Mouse (Mus musculus): ENCODE results near the gene Otop2. TPM values are rescaled to one million over a fixed set of nuclear protein-coding genes. Genes with fewer than 3 reads are reported as not detected.

Otop2 gene
- polyA plus RNA-seq, 1 experiment from 2014 or later = 0.24 TPM

GRCm38 (mm10) chr11:115274178-115274577 lies 32.8 kb upstream of the Otop2 start:
- no peak overlapping the region for H3K4me3 ChIP-seq (replicated peaks; ENCODE audit: low read length)
- 87% methylated on average over 7 of the region's 7 CpGs for WGBS

DNA sequence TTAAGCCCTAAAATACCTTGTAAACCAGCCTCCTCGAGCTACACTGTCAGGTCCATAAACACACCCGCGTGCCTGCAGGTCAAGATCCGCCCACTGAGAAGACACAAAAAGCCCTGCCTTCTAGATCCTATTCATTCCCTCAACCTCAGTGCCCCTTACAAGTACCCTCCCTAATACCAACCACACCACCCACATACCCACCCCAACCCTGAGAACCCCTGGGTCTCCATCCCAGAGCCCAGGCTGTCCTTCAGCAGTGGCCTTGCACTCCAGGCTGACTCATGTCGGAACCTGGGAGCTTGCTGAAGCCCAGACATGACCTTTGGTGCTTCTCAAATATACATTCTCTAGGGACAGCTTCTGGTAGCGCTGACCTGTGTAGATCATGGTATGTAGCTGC lies 32.2 kb upstream of the Otop2 start:
- no peak overlapping the region for H3K9ac ChIP-seq (replicated peaks; ENCODE audit: low read depth, low read length)
- H3K27ac ChIP-seq (ENCODE audit: low read length) = no peak overlapping the region
- no peaks in the 10 kb centered on the region for H3K9me3 ChIP-seq (ENCODE audit: control insufficient read depth, low read length)
- peaks cover 24% of the 10 kb centered on the region for H3K4me1 ChIP-seq (replicated peaks; ENCODE audit: control insufficient read depth, insufficient read depth, low read length)
- no peak overlapping the region for H3K4me2 ChIP-seq (ENCODE audit: low read length)
- H3K4me3 ChIP-seq (replicated peaks; ENCODE audit: low read length) = no peak overlapping the region
- 88% methylated on average over 6 of the region's 6 CpGs for WGBS
- H3K36me3 ChIP-seq (ENCODE audit: control insufficient read depth, insufficient read depth) = no peaks in the 10 kb centered on the region
- H3K27me3 ChIP-seq (replicated peaks; ENCODE audit: control insufficient read depth, insufficient read depth, low read length) = no peaks in the 10 kb centered on the region
- no peak for ATAC-seq

More at GRCm38 (mm10) chr11:115274178-115274577, 32.8 kb upstream of the Otop2 start:
- no peak for ATAC-seq
- H3K27me3 ChIP-seq (replicated peaks; ENCODE audit: control insufficient read depth, insufficient read depth, low read length) = no peaks in the 10 kb centered on the region
- H3K27ac ChIP-seq (ENCODE audit: low read length) = no peak overlapping the region
- peaks cover under 1% of the 10 kb centered on the region; the same call in 1 of the 2 replicates for H3K36me3 ChIP-seq (ENCODE audit: control insufficient read depth, insufficient read depth)
- no peak overlapping the region for H3K4me2 ChIP-seq (ENCODE audit: low read length)
- no peak overlapping the region for H3K9ac ChIP-seq (replicated peaks; ENCODE audit: low read depth, low read length)
- no peaks in the 10 kb centered on the region for H3K9me3 ChIP-seq (ENCODE audit: control insufficient read depth, low read length)
- peaks cover 24% of the 10 kb centered on the region for H3K4me1 ChIP-seq (replicated peaks; ENCODE audit: control insufficient read depth, insufficient read depth, low read length)

GRCm38 (mm10) chr11:115275509-115275908 lies 31.5 kb upstream of the Otop2 start:
- peaks cover 20% of the 10 kb centered on the region for H3K4me1 ChIP-seq (replicated peaks; ENCODE audit: control insufficient read depth, insufficient read depth, low read length)
- 94% methylated on average over 6 of the region's 6 CpGs for WGBS
- no peak overlapping the region for H3K27ac ChIP-seq (ENCODE audit: low read length)
- no peak for ATAC-seq
- no peaks in the 10 kb centered on the region for H3K36me3 ChIP-seq (ENCODE audit: control insufficient read depth, insufficient read depth)
- no peak overlapping the region for H3K4me3 ChIP-seq (replicated peaks; ENCODE audit: low read length)
- H3K9ac ChIP-seq (replicated peaks; ENCODE audit: low read depth, low read length) = no peak overlapping the region
- no peaks in the 10 kb centered on the region for H3K9me3 ChIP-seq (ENCODE audit: control insufficient read depth, low read length)
- no peaks in the 10 kb centered on the region for H3K27me3 ChIP-seq (replicated peaks; ENCODE audit: control insufficient read depth, insufficient read depth, low read length)
- H3K4me2 ChIP-seq (ENCODE audit: low read length) = peak overlapping the region; percentile 64

DNA sequence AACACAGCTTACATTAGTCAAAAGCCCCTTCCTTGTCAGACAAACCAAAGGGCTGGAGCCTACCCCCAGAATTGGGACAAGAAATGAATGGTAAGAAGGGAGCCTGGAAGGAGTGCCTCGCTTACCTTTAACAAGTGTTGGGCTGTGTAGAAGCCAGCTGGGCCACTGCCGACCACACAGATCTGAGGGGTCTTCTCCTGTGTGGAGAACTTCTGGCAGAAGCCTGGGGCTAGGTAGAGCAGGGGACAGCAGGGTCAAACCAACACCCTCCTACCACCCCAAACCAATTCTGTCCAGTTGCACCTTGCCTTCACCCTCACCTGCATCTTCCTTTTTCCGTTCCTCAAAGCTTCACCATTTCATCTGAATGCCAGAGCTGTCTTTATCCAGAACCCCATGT lies 31.0 kb upstream of the Otop2 start:
- peak overlapping the region; percentile 85; the same call in 1 of the 2 replicates for H3K27ac ChIP-seq (ENCODE audit: low read length)
- ATAC-seq = no peak
- no peaks in the 10 kb centered on the region for H3K36me3 ChIP-seq (ENCODE audit: control insufficient read depth, insufficient read depth)
- peaks cover 20% of the 10 kb centered on the region for H3K4me1 ChIP-seq (replicated peaks; ENCODE audit: control insufficient read depth, insufficient read depth, low read length)
- peak overlapping the region; percentile 64 for H3K4me2 ChIP-seq (ENCODE audit: low read length)
- H3K27me3 ChIP-seq (replicated peaks; ENCODE audit: control insufficient read depth, insufficient read depth, low read length) = no peaks in the 10 kb centered on the region
- H3K9me3 ChIP-seq (ENCODE audit: control insufficient read depth, low read length) = no peaks in the 10 kb centered on the region
- 51% methylated on average over 3 of the region's 3 CpGs for WGBS
- H3K4me3 ChIP-seq (replicated peaks; ENCODE audit: low read length) = peak overlapping the region; percentile 65
- H3K9ac ChIP-seq (replicated peaks; ENCODE audit: low read depth, low read length) = peak overlapping the region; percentile 78; the same call in 1 of the 2 replicates

DNA sequence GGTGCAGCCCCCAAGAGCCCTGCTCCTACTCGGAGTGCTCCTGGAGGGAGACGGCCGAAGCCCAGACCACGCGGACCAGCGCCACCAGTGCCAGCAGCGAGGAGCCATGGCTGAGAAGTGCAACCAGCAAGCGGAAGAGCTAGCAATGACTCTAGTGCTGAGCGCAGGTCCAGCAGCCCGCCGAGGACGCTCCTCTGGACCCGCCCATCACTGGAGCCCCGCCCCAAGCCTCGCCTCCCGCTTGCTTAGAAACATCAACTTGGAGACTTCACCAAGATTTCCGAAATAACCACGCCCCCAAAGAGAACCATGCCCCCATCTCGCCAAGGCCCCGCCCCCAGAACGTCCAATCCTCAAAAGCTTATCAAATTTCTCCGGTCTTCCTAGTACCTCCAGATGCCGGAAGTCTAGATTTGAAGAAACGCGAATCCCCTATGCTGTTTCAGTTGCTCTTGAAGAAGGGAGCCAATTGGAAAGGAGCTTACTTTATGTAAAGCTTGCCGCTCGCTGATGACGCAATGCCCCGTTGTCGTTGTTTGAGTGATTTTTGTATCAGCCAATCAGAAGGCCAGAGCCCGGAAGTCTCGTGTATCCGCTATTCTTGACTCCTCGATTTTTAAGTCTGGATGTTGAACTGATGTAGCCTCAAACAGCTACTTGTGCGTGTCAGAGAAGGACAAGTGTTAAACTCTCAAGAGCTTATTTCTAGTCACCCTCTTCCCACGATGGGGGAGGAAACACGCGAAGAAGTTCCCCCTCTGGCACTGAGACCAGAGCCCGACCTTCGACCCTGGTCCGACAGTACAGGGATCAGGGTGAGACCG lies 30.0 kb upstream of the Otop2 start, which contains the start of gene Fdxr:
Gene Fdxr (minus strand): TSS at position 271 of the 824 bp plus-strand sequence.
- Histone ChIP-seq H3K27ac (ENCODE audit: low read length) (peak within 1 kb of the TSS; percentile 85), H3K9ac (replicated peaks; ENCODE audit: low read depth, low read length) (peak within 1 kb of the TSS; percentile 78)

GRCm38 (mm10) chr11:115277604-115277975 lies 29.4 kb upstream of the Otop2 start:
- H3K9me3 ChIP-seq (ENCODE audit: control insufficient read depth, low read length) = no peaks in the 10 kb centered on the region
- H3K36me3 ChIP-seq (ENCODE audit: control insufficient read depth, insufficient read depth) = no peaks in the 10 kb centered on the region
- ATAC-seq = no peak
- WGBS = 20% methylated on average over 7 of the region's 7 CpGs
- H3K27ac ChIP-seq (ENCODE audit: low read length) = peak overlapping the region; percentile 71
- peaks cover 20% of the 10 kb centered on the region for H3K4me1 ChIP-seq (replicated peaks; ENCODE audit: control insufficient read depth, insufficient read depth, low read length)
- H3K9ac ChIP-seq (replicated peaks; ENCODE audit: low read depth, low read length) = peak overlapping the region; percentile 53
- peak overlapping the region; percentile 65 for H3K4me3 ChIP-seq (replicated peaks; ENCODE audit: low read length)
- peak overlapping the region; percentile 59 for H3K4me2 ChIP-seq (ENCODE audit: low read length)
- no peaks in the 10 kb centered on the region for H3K27me3 ChIP-seq (replicated peaks; ENCODE audit: control insufficient read depth, insufficient read depth, low read length)

More for the DNA sequence above, 30.0 kb upstream of the Otop2 start, which contains the start of gene Fdxr:
- ATAC-seq = peak; percentile 97
- H3K4me1 ChIP-seq (replicated peaks; ENCODE audit: control insufficient read depth, insufficient read depth, low read length) = peaks cover 20% of the 10 kb centered on the region
- no peaks in the 10 kb centered on the region for H3K9me3 ChIP-seq (ENCODE audit: control insufficient read depth, low read length)
- peak within 1 kb of the TSS; percentile 64 for H3K4me2 ChIP-seq (ENCODE audit: low read length)
- H3K27me3 ChIP-seq (replicated peaks; ENCODE audit: control insufficient read depth, insufficient read depth, low read length) = no peaks in the 10 kb centered on the region
- peak within 1 kb of the TSS; percentile 65 for H3K4me3 ChIP-seq (replicated peaks; ENCODE audit: low read length)
- WGBS = under 1% methylated on average over 42 of the region's 42 CpGs
- no peaks in the 10 kb centered on the region for H3K36me3 ChIP-seq (ENCODE audit: control insufficient read depth, insufficient read depth)

DNA sequence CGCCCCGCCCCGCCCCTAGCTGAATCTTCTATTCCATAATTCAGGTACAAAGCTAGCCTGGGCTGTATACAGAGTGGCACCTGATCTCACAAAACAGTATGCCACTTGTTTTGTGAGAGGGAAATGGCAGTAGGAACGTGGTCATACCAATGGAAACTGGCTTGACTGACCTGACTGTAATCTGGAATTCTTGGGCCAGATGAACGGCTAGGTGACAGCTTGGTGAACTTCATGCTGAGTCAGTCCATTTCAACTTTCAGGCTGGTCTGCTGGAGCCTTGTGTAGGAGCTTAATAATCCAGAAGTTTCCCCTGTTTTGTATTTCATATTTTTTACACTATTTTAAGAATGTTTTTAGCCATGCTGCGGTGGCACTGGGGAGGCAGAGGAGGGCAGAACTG lies 28.8 kb upstream of the Otop2 start:
- Histone ChIP-seq H3K9ac (replicated peaks; ENCODE audit: low read depth, low read length) (no peak overlapping the region), H3K36me3 (ENCODE audit: control insufficient read depth, insufficient read depth) (no peaks in the 10 kb centered on the region), H3K27me3 (replicated peaks; ENCODE audit: control insufficient read depth, insufficient read depth, low read length) (no peaks in the 10 kb centered on the region), H3K9me3 (ENCODE audit: control insufficient read depth, low read length) (no peaks in the 10 kb centered on the region), H3K4me1 (replicated peaks; ENCODE audit: control insufficient read depth, insufficient read depth, low read length) (peaks cover 20% of the 10 kb centered on the region), H3K4me3 (replicated peaks; ENCODE audit: low read length) (no peak overlapping the region), H3K4me2 (ENCODE audit: low read length) (no peak overlapping the region), H3K27ac (ENCODE audit: low read length) (no peak overlapping the region)
- 79% methylated on average over 6 of the region's 6 CpGs for WGBS
- no peak for ATAC-seq

DNA sequence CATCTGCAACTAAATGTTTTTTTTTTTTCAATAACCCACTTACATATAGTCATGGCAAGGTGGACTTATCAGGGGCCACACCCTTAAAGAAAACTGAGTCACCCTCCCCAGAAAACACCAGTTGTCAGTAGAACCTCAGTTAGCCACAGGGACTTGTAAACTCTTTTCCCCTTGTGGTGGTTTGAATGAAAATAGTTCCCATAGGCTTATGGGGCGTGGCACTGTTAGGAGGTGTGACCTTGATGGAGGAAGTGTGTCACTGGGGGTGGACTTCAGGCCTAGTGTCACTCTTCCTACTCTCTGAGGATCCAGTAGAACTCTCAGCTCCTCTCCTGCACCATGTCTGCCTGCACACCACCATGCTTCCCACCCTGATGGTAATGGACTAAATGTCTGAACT lies 27.2 kb upstream of the Otop2 start:
- H3K4me3 ChIP-seq (replicated peaks; ENCODE audit: low read length) = no peak overlapping the region
- no peak overlapping the region for H3K9ac ChIP-seq (replicated peaks; ENCODE audit: low read depth, low read length)
- no peaks in the 10 kb centered on the region for H3K27me3 ChIP-seq (replicated peaks; ENCODE audit: control insufficient read depth, insufficient read depth, low read length)
- no peak overlapping the region for H3K27ac ChIP-seq (ENCODE audit: low read length)
- peaks cover 20% of the 10 kb centered on the region for H3K4me1 ChIP-seq (replicated peaks; ENCODE audit: control insufficient read depth, insufficient read depth, low read length)
- no peaks in the 10 kb centered on the region for H3K36me3 ChIP-seq (ENCODE audit: control insufficient read depth, insufficient read depth)
- ATAC-seq = no peak
- H3K9me3 ChIP-seq (ENCODE audit: control insufficient read depth, low read length) = no peaks in the 10 kb centered on the region
- H3K4me2 ChIP-seq (ENCODE audit: low read length) = no peak overlapping the region
- WGBS = 55% methylated on average over 1 of the region's 1 CpGs

DNA sequence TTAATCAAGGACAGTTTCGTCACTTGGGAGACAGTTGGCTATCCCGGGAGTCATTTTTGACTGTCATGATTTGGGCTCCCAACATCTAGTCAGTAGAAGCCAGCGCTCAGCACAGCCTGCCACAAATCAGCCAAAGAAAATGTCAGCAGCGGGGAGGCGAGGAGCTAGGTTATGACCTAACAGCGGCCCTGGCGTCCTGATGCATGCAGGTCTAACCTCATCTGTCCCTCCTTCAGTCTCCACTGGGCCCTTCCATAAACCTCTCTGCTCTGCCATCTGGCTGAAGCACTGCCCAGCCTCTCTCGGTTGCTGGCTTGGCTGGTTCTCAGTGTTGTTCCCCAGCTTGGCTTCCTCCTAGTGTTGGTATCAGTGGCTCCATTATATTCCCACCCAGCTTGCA lies 24.7 kb upstream of the Otop2 start:
- H3K36me3 ChIP-seq (ENCODE audit: control insufficient read depth, insufficient read depth) = no peaks in the 10 kb centered on the region
- no peak overlapping the region for H3K4me3 ChIP-seq (replicated peaks; ENCODE audit: low read length)
- no peak overlapping the region for H3K27ac ChIP-seq (ENCODE audit: low read length)
- no peak for ATAC-seq
- H3K9me3 ChIP-seq (ENCODE audit: control insufficient read depth, low read length) = no peaks in the 10 kb centered on the region
- peaks cover 22% of the 10 kb centered on the region for H3K4me1 ChIP-seq (replicated peaks; ENCODE audit: control insufficient read depth, insufficient read depth, low read length)
- 78% methylated on average over 8 of the region's 8 CpGs for WGBS
- H3K9ac ChIP-seq (replicated peaks; ENCODE audit: low read depth, low read length) = no peak overlapping the region
- no peaks in the 10 kb centered on the region for H3K27me3 ChIP-seq (replicated peaks; ENCODE audit: control insufficient read depth, insufficient read depth, low read length)
- no peak overlapping the region for H3K4me2 ChIP-seq (ENCODE audit: low read length)

Measured in forebrain, embryonic 16.5 days (tissue).